Comparison of ENCODE assay signal across 14 mouse cellular contexts in the genomic region with DNA sequence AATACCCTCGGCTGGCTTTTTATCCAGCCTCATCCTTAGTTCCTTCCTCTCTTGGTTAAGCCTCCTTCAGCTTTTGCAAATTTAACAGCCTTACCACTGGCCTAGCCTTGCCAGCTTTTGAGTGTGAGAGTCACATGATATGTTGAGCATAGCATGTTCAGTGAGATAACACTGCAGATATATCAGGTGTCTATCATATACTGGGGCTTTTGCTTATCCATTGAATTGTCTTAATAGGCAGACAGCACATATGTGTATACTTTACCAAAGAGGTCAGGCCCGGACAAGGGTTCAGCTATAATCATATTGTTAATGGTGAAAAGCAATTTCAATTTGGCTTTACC. TPM values are rescaled to one million over a fixed set of nuclear protein-coding genes. Genes with fewer than 3 reads are reported as not detected.
A peak's percentile ranks its signal among the peaks of the same experiment; 100 is the strongest.
DNase-seq lines count a peak whose midpoint lies in the region; ATAC-seq and TF ChIP-seq lines count a peak whose summit lies in the region.
"Had no signal": no experiment of that assay in that cellular context is flagged by ENCODE, and none has a peak within 500 bp of the region (broad histone marks: within the 10 kb centered on the region; RNA-seq: fewer than 3 reads in every experiment).

No protein-coding gene starts in this region.

- H3K4me3 ChIP-seq in layer of hippocampus, adult 2 months = no peak overlapping the region
- peak overlapping the region; percentile 19; the same call in 1 of the 2 replicates for H3K4me3 ChIP-seq in bone marrow macrophage, adult 2 months (ENCODE audit: insufficient read depth, low read length)
- H3K4me3 ChIP-seq: embryonic facial prominence, embryonic 12.5 days; forebrain, embryonic 10.5 days; neural tube, embryonic 12.5 days had no signal

- peak; percentile 23 to 52; a peak in 2 of 4 replicates for ATAC-seq in hematopoietic stem cell, adult 5-6 weeks (replicated peaks in 1 of 2; ENCODE audit: insufficient read depth in 1 of 2, low FRiP score in 2 of 2, low TSS enrichment in 1 of 2, low read depth in 1 of 2, poor library complexity in 2 of 2, severe bottlenecking in 2 of 2)
- peak; percentile 64 for ATAC-seq in megakaryocyte progenitor cell, adult 5-6 weeks (replicated peaks; ENCODE audit: poor library complexity)

- peak overlapping the region; percentile 33; the same call in 1 of the 2 replicates for H3K27ac ChIP-seq in layer of hippocampus, adult 2 months
- H3K27ac ChIP-seq in bone marrow macrophage, adult 2 months (ENCODE audit: insufficient read depth, low read depth, low read length) = peak overlapping the region; percentile 44
- H3K27ac ChIP-seq: embryonic facial prominence, embryonic 12.5 days; forebrain, embryonic 10.5 days; hindbrain, postnatal 0 days; neural tube, embryonic 12.5 days; stomach, postnatal 0 days had no signal

- TF ChIP-seq CTCF in layer of hippocampus, adult 2 months (conservative IDR thresholded peaks at IDR 0.05) = no peak
- TF ChIP-seq CTCF in bone marrow macrophage, adult 2 months (IDR thresholded peaks at IDR 0.05; ENCODE audit: low read depth, low read length) = no peak

- peaks cover 15% of the 10 kb centered on the region for H3K4me1 ChIP-seq in bone marrow macrophage, adult 2 months (ENCODE audit: control insufficient read depth, insufficient read depth, low read length)
- H3K4me1 ChIP-seq: embryonic facial prominence, embryonic 12.5 days; forebrain, embryonic 10.5 days; neural tube, embryonic 12.5 days had no signal

- no peak for TF ChIP-seq POLR2A in bone marrow macrophage, adult 2 months (IDR thresholded peaks at IDR 0.05; ENCODE audit: borderline replicate concordance, low read depth, low read length)

- no peak for DNase-seq in layer of hippocampus, adult 2 months (ENCODE audit: low spot score in 2 of 2)
- DNase-seq in layer of hippocampus, postnatal 25 days (ENCODE audit: extremely low spot score in 1 of 2, low spot score in 1 of 2) = no peak
- DNase-seq in spleen, postnatal 4 days (ENCODE audit: low spot score in 2 of 2) = no peak
- no peak for DNase-seq in lung, postnatal 10 days
- DNase-seq: right cerebral cortex, postnatal 25 days; thymus, postnatal 14 days had no signal

RNA-seq across cellular contexts. Expression of a gene that starts 32.2 kb away (rescaled TPM):
- total RNA-seq in layer of hippocampus, adult 2 months (2021) = 10 to 100 TPM; 78.5 to 79.1 TPM
- total RNA-seq in layer of hippocampus, postnatal 25 days (2021) = 10 to 100 TPM; 66.1 to 83.0 TPM
- 0.29 and 1.4 TPM in 2 replicates for polyA plus RNA-seq in bone marrow macrophage, adult 2 months (2012; ENCODE audit: insufficient read depth, insufficient read length, missing spikeins)
- 0.13 TPM in 1 of 2 replicates, not detected in the other for total RNA-seq in hematopoietic stem cell, adult 5-6 weeks (2017)
- total RNA-seq in megakaryocyte progenitor cell, adult 5-6 weeks (2015) = 0.20 TPM in 1 of 2 replicates, not detected in the other
- not detected in 2 replicates for total RNA-seq in megakaryocyte progenitor cell, adult 5-6 weeks (2017)

RNA-seq across cellular contexts. Expression of a gene that starts 38.4 kb away (rescaled TPM):
- 10 to 100 TPM; 11.2 to 12.3 TPM for total RNA-seq in layer of hippocampus, adult 2 months (2021)
- 10 to 100 TPM in 1 of 2 experiments, 1 to 10 TPM in 1; 9.7 to 15.2 TPM for total RNA-seq in layer of hippocampus, postnatal 25 days (2021)
- 6.5 and 8.2 TPM in 2 replicates for polyA plus RNA-seq in bone marrow macrophage, adult 2 months (2012; ENCODE audit: insufficient read depth, insufficient read length, missing spikeins)
- 16.9 and 18.9 TPM in 2 replicates for total RNA-seq in hematopoietic stem cell, adult 5-6 weeks (2017)
- total RNA-seq in megakaryocyte progenitor cell, adult 5-6 weeks (2015) = 7.9 and 8.8 TPM in 2 replicates
- 16.0 and 22.9 TPM in 2 replicates for total RNA-seq in megakaryocyte progenitor cell, adult 5-6 weeks (2017)

Comparison
In these comparisons a context has a peak if more than half of its experiments do, and no peak if none do; other contexts are left out.
1. RNA of a gene that starts 32.2 kb away (total RNA-seq): 66.1 to 83.0 TPM in layer of hippocampus, postnatal 25 days and 78.5 to 79.1 TPM in layer of hippocampus, adult 2 months; 0.13 TPM in hematopoietic stem cell, adult 5-6 weeks and 0.20 TPM in megakaryocyte progenitor cell, adult 5-6 weeks; every median in the first group is over 10 times any median in the second.